Mouse (Mus musculus) ES-E14 (cell line): ENCODE measurements at regions not wholly inside any gene's neighbourhood (a gene's known extent, or its start where the extent isn't known, plus 50 kb on each side); places are given as distances from the start of the nearest gene placed in this dataset.

Source experiments
- MAFK ChIP-seq: IDR thresholded peaks from 2 replicates; pipeline ENCODE4 v1.6.1; 2014; ENCODE audit warnings: mild to moderate bottlenecking, low read depth, low read length, inconsistent platforms; ENCODE audit not compliant: insufficient read depth
- ZC3H11A ChIP-seq: IDR thresholded peaks from 2 replicates; pipeline ENCODE4 v1.6.1; 2012; ENCODE audit warnings: low read depth, mild to moderate bottlenecking, inconsistent platforms, low read length, borderline replicate concordance
- ZNF384 ChIP-seq: IDR thresholded peaks from 2 replicates; pipeline ENCODE4 v1.6.1; 2012; ENCODE audit warnings: low read depth, low read length, inconsistent platforms

DNA sequence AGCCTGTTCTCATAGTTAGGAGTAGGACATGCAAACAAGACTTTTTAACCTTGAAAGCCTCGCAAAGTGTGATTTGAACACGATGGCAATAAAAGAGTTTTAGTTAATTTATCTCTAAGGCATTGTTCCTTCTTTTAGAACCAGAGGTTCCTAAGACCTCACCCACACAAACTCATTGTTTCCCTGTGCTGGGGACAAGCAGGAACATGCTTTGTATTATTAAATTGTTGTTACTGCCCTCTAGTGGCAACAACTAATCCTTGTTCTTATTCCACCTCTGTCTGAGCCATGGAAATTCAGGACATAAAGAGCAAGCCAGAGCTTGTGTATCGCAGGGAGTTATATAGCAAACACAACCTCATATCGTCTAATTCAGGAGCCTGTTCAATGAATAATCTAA, 157.9 kb downstream of the Gm11146 start:
- TF ChIP-seq ZC3H11A (peak; percentile 68), MAFK (no peak), ZNF384 (no peak)
